Mouse (Mus musculus) layer of hippocampus, adult 9-11 months (tissue): Measurements from ENCODE around the gene Aff3.

Experiments used
- DNase-seq: peaks from one replicate; pipeline ENCODE4 v3.0.0; 2022

Gene Aff3

GRCm38 (mm10) chr1:38384010-38384409 is 280.7 kb downstream of the Aff3 start:
- no peak for DNase-seq

GRCm38 (mm10) chr1:38382683-38383082 is 282.1 kb downstream of the Aff3 start:
- DNase-seq: no peak

GRCm38 (mm10) chr1:38377930-38378329 is 286.8 kb downstream of the Aff3 start:
- DNase-seq: no peak

- no peak for DNase-seq
Observed at GRCm38 (mm10) chr1:38369166-38369565, 295.6 kb downstream of the Aff3 start.

- DNase-seq: no peak
Observed at GRCm38 (mm10) chr1:38368081-38368689, 296.6 kb downstream of the Aff3 start.

- no peak for DNase-seq
Observed at GRCm38 (mm10) chr1:38367404-38368080, 297.2 kb downstream of the Aff3 start.

GRCm38 (mm10) chr1:38363856-38364255 is 300.9 kb downstream of the Aff3 start:
- no peak for DNase-seq

GRCm38 (mm10) chr1:38362275-38362674 is 302.5 kb downstream of the Aff3 start:
- no peak for DNase-seq

- DNase-seq: peak; percentile 83
Observed at GRCm38 (mm10) chr1:38358797-38359349, 305.9 kb downstream of the Aff3 start.

- no peak for DNase-seq
Observed at GRCm38 (mm10) chr1:38357933-38358796, 306.6 kb downstream of the Aff3 start.

- DNase-seq: no peak
Observed at GRCm38 (mm10) chr1:38354585-38354984, 310.2 kb downstream of the Aff3 start.

GRCm38 (mm10) chr1:38347346-38347745 is 317.4 kb downstream of the Aff3 start:
- no peak for DNase-seq

GRCm38 (mm10) chr1:38334206-38334605 is 330.5 kb downstream of the Aff3 start:
- DNase-seq: peak; percentile 48

GRCm38 (mm10) chr1:38332919-38333318 is 331.8 kb downstream of the Aff3 start:
- peak; percentile 16 for DNase-seq

- peak; percentile 38 for DNase-seq
Observed at GRCm38 (mm10) chr1:38324206-38324605, 340.5 kb downstream of the Aff3 start.

GRCm38 (mm10) chr1:38321861-38322260 is 342.9 kb downstream of the Aff3 start:
- DNase-seq: no peak

GRCm38 (mm10) chr1:38320971-38321305 is 343.8 kb downstream of the Aff3 start:
- no peak for DNase-seq

GRCm38 (mm10) chr1:38320126-38320970 is 344.4 kb downstream of the Aff3 start:
- no peak for DNase-seq

- no peak for DNase-seq
Observed at GRCm38 (mm10) chr1:38318614-38319013, 346.1 kb downstream of the Aff3 start.

- no peak for DNase-seq
Observed at GRCm38 (mm10) chr1:38315992-38316391, 348.8 kb downstream of the Aff3 start.

- no peak for DNase-seq
Observed at GRCm38 (mm10) chr1:38310496-38310895, 354.3 kb downstream of the Aff3 start.

GRCm38 (mm10) chr1:38310076-38310475 is 354.7 kb downstream of the Aff3 start:
- DNase-seq: no peak

GRCm38 (mm10) chr1:38309341-38309740 is 355.4 kb downstream of the Aff3 start:
- no peak for DNase-seq
